Mouse (Mus musculus) CD4-positive naive resting alpha-beta T cell, adult 76 days (primary cell): ENCODE measurements around the gene Dync1li2. TPM values are rescaled to one million over a fixed set of nuclear protein-coding genes. Genes with fewer than 3 reads are reported as not detected.

Source experiments
- total RNA-seq: library from RNA; stranded (reverse); gene quantifications from one replicate; pipeline ENCODE4 v1.2.4, GENCODE M21; 2023

Dync1li2 gene
- total RNA-seq, result 106 TPM

DNA sequence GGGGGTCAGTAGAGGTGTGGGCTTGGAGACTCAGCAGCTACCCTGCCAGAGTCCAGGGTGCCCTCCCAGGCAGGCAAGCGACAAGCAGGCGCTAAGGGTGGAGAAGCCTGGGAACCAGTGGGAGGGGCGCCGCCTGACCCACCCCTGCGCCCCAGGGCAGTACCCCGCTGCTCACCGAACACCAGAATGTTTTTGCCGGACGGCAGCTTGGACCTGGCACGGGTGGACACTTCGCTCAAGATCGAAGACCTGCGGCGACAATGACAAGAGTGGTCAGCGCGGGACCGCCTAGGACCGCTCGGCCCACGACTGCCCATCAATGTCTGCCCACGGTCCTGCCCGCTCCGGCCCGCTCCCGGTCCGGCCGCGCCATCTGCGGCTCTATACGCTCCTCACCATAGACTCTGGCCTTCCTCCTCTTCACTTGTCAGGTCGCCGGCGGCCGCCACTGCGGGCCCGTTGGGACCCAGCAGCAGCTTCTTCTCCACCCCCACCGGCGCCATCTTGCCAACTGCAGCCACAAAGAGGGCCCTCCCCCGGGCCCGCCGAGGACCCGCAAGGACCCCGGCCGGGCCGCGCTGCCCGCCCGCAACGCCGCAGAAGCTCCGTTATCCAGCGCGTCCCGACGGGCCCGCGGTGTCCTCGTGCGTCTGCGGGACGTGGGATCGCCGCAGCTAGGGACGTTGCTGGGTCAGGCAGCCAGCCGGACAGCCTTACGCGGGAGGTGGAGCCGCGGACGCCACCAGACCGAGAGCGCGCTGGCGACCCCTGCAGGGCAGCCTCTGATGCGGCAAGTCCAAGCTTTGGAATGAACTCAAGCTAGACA lies at the start of gene Dync1li2:
Gene Dync1li2 (minus strand): TSS at position 749 of the 826 bp plus-strand sequence.

DNA sequence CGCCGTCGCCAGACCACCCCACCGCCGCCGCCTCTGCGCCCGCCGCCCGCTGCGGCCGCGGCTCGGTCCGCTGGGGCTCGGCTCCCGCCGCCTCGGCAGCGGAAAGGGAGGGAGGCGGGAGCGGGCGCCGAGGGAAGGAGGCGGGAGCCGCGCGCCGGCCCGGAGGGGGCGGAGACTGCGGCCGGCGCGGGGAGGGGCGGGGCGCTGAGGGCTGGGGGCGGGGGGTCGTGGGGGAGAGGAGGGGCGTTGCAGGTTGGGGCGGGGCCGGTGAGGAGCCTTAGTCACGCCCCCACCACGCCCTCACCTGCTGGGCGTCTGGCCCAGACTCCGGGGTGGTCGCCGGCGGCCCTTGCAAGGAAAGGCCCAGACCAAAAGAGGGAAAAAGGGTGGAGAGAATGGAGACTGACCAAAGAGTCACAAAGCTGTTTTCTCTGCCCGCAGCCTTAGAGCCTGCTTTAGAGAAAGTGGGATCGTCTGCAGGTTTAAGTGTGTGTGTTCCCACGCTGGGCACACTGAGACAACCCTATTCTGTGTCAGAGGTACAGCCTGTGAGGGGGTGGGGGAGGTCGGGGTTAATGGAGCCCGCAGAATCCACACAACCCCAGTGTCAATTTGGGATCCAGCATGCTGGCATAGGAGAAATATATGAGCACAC lies 47.0 kb downstream of the Dync1li2 start, which contains the start of gene Cmtm4:
Gene Cmtm4 (minus strand): TSS at position 105 of the 655 bp plus-strand sequence.

Other genes starting within 250 kb of the Dync1li2 start
- gene Tk2, start 194.5 kb downstream of the Dync1li2 start, total RNA-seq, result 69.7 TPM
- gene Cklf, start 192.2 kb downstream of the Dync1li2 start, total RNA-seq, result 46.7 TPM
- gene Cmtm2a, start 149.9 kb downstream of the Dync1li2 start, total RNA-seq, result not detected
- gene Gm45711, start 133.0 kb downstream of the Dync1li2 start, total RNA-seq, result not detected
- not detected for gene Cmtm1, start 132.9 kb downstream of the Dync1li2 start, total RNA-seq
- gene Gm11020, start 121.5 kb downstream of the Dync1li2 start, total RNA-seq, result not detected
- gene Cmtm2b, start 120.8 kb downstream of the Dync1li2 start, total RNA-seq, result not detected
- 6.9 TPM for gene Cmtm3, start 103.6 kb downstream of the Dync1li2 start, total RNA-seq
- 4.6 TPM for gene Cmtm4, start 47.2 kb downstream of the Dync1li2 start, total RNA-seq
- 0.50 TPM for gene Terb1, start 66.9 kb upstream of the Dync1li2 start, total RNA-seq
- 56.8 TPM for gene Nae1, start 91.6 kb upstream of the Dync1li2 start, total RNA-seq
- gene Car7, start 91.6 kb upstream of the Dync1li2 start, total RNA-seq, result 2.1 TPM
- gene Pdp2, start 148.4 kb upstream of the Dync1li2 start, total RNA-seq, result 9.6 TPM
- gene Cdh16, start 181.3 kb upstream of the Dync1li2 start, total RNA-seq, result not detected
- 63.8 TPM for gene Rrad, start 188.3 kb upstream of the Dync1li2 start, total RNA-seq
- 36.2 TPM for gene Ciao2b, start 198.9 kb upstream of the Dync1li2 start, total RNA-seq